Mouse (Mus musculus) heart, adult 2 months (tissue): ENCODE measurements around the gene Nap1l1.
"Not testable (repeated sequence)": the region's sequence is repeated elsewhere in the genome, so short reads cannot be mapped to it uniquely, and the experiment has no call there.

ENCODE experiments used
- CTCF ChIP-seq: fragments of 200-600 bp; IDR thresholded peaks from 2 replicates; pipeline ENCODE4 v1.8.1; 2022; ENCODE audit warnings: antibody characterized with exemption, mild to moderate bottlenecking, moderate library complexity
- EP300 ChIP-seq: fragments of 200-500 bp; IDR thresholded peaks from 2 replicates; pipeline ENCODE4 v1.6.1; 2011; ENCODE audit warnings: low read depth, low read length, control low read depth; ENCODE audit not compliant: insufficient read depth
- POLR2A ChIP-seq: fragments of 200-500 bp; IDR thresholded peaks from 2 replicates; pipeline ENCODE4 v1.6.1; 2011; ENCODE audit warnings: mild to moderate bottlenecking, low read depth, low read length, control low read depth; ENCODE audit not compliant: insufficient read depth

GRCm38 (mm10) chr10:111446672-111447008 is 26.4 kb upstream of the Nap1l1 start:
- not testable (repeated sequence) for TF ChIP-seq POLR2A, CTCF, EP300
